Mouse (Mus musculus): ENCODE results near the gene Npas3. TPM values are rescaled to one million over a fixed set of nuclear protein-coding genes. Genes with fewer than 3 reads are reported as not detected.
A peak's percentile ranks its signal among the peaks of the same experiment; 100 is the strongest.

The Npas3 gene
- polyA plus RNA-seq, 1 experiment from 2014 or later = 3.7 TPM

- H3K9ac ChIP-seq (ENCODE audit: low read length) = no peak overlapping the region
- no peak overlapping the region for H3K4me2 ChIP-seq (ENCODE audit: low read length)
- no peak overlapping the region for H3K27ac ChIP-seq (ENCODE audit: low read depth)
- no peaks in the 10 kb centered on the region for H3K9me3 ChIP-seq (ENCODE audit: control insufficient read depth, low read length)
- no peaks in the 10 kb centered on the region for H3K4me1 ChIP-seq (replicated peaks; ENCODE audit: control insufficient read depth, insufficient read depth, low read length)
- WGBS = 76% methylated on average over 7 of the region's 7 CpGs
- no peaks in the 10 kb centered on the region for H3K27me3 ChIP-seq (replicated peaks; ENCODE audit: control insufficient read depth, insufficient read depth, low read length)
- H3K4me3 ChIP-seq (ENCODE audit: low read depth, low read length) = no peak overlapping the region
- no peak for DNase-seq (ENCODE audit: low spot score)
- no peak for ATAC-seq (replicated peaks; ENCODE audit: low FRiP score, low TSS enrichment, low read depth)
- H3K36me3 ChIP-seq (ENCODE audit: control insufficient read depth, insufficient read depth, low read length) = no peaks in the 10 kb centered on the region
Measured at GRCm38 (mm10) chr12:53802381-53802780, 553.9 kb downstream of the Npas3 start.

- Histone ChIP-seq H3K4me2 (ENCODE audit: low read length) (no peak overlapping the region), H3K9ac (ENCODE audit: low read length) (no peak overlapping the region), H3K27me3 (replicated peaks; ENCODE audit: control insufficient read depth, insufficient read depth, low read length) (no peaks in the 10 kb centered on the region), H3K4me1 (replicated peaks; ENCODE audit: control insufficient read depth, insufficient read depth, low read length) (peaks cover 8% of the 10 kb centered on the region), H3K9me3 (ENCODE audit: control insufficient read depth, low read length) (no peaks in the 10 kb centered on the region), H3K4me3 (ENCODE audit: low read depth, low read length) (no peak overlapping the region), H3K27ac (ENCODE audit: low read depth) (no peak overlapping the region), H3K36me3 (ENCODE audit: control insufficient read depth, insufficient read depth, low read length) (no peaks in the 10 kb centered on the region)
- DNase-seq (ENCODE audit: low spot score) (no peak), ATAC-seq (replicated peaks; ENCODE audit: low FRiP score, low TSS enrichment, low read depth) (no peak)
- WGBS = 90% methylated on average over 2 of the region's 2 CpGs
Measured at GRCm38 (mm10) chr12:53810081-53810480, 561.6 kb downstream of the Npas3 start.

GRCm38 (mm10) chr12:53814291-53814690, 565.8 kb downstream of the Npas3 start:
- Histone ChIP-seq H3K27me3 (replicated peaks; ENCODE audit: control insufficient read depth, insufficient read depth, low read length) (no peaks in the 10 kb centered on the region), H3K4me2 (ENCODE audit: low read length) (no peak overlapping the region), H3K36me3 (ENCODE audit: control insufficient read depth, insufficient read depth, low read length) (no peaks in the 10 kb centered on the region), H3K9me3 (ENCODE audit: control insufficient read depth, low read length) (no peaks in the 10 kb centered on the region), H3K9ac (ENCODE audit: low read length) (no peak overlapping the region), H3K4me1 (replicated peaks; ENCODE audit: control insufficient read depth, insufficient read depth, low read length) (peaks cover 13% of the 10 kb centered on the region), H3K27ac (ENCODE audit: low read depth) (no peak overlapping the region), H3K4me3 (ENCODE audit: low read depth, low read length) (no peak overlapping the region)
- DNase-seq (ENCODE audit: low spot score) (no peak), ATAC-seq (replicated peaks; ENCODE audit: low FRiP score, low TSS enrichment, low read depth) (no peak)
- 82% methylated on average over 7 of the region's 7 CpGs for WGBS

GRCm38 (mm10) chr12:53819982-53820381, 571.5 kb downstream of the Npas3 start:
- H3K4me3 ChIP-seq (ENCODE audit: low read depth, low read length) = no peak overlapping the region
- no peaks in the 10 kb centered on the region for H3K27me3 ChIP-seq (replicated peaks; ENCODE audit: control insufficient read depth, insufficient read depth, low read length)
- H3K36me3 ChIP-seq (ENCODE audit: control insufficient read depth, insufficient read depth, low read length) = no peaks in the 10 kb centered on the region
- no peak overlapping the region for H3K9ac ChIP-seq (ENCODE audit: low read length)
- H3K9me3 ChIP-seq (ENCODE audit: control insufficient read depth, low read length) = no peaks in the 10 kb centered on the region
- 88% methylated on average over 4 of the region's 4 CpGs for WGBS
- ATAC-seq (replicated peaks; ENCODE audit: low FRiP score, low TSS enrichment, low read depth) = no peak
- peaks cover 15% of the 10 kb centered on the region for H3K4me1 ChIP-seq (replicated peaks; ENCODE audit: control insufficient read depth, insufficient read depth, low read length)
- DNase-seq (ENCODE audit: low spot score) = no peak
- no peak overlapping the region for H3K27ac ChIP-seq (ENCODE audit: low read depth)
- no peak overlapping the region for H3K4me2 ChIP-seq (ENCODE audit: low read length)

- Histone ChIP-seq H3K36me3 (ENCODE audit: control insufficient read depth, insufficient read depth, low read length) (no peaks in the 10 kb centered on the region), H3K4me2 (ENCODE audit: low read length) (no peak overlapping the region), H3K27me3 (replicated peaks; ENCODE audit: control insufficient read depth, insufficient read depth, low read length) (no peaks in the 10 kb centered on the region), H3K4me1 (replicated peaks; ENCODE audit: control insufficient read depth, insufficient read depth, low read length) (peaks cover 15% of the 10 kb centered on the region), H3K4me3 (ENCODE audit: low read depth, low read length) (no peak overlapping the region), H3K27ac (ENCODE audit: low read depth) (no peak overlapping the region), H3K9ac (ENCODE audit: low read length) (no peak overlapping the region), H3K9me3 (ENCODE audit: control insufficient read depth, low read length) (no peaks in the 10 kb centered on the region)
- DNase-seq (ENCODE audit: low spot score) = no peak
- WGBS = 28% methylated on average over 4 of the region's 4 CpGs
- ATAC-seq (replicated peaks; ENCODE audit: low FRiP score, low TSS enrichment, low read depth) = no peak
Measured at GRCm38 (mm10) chr12:53822881-53823280, 574.4 kb downstream of the Npas3 start.

GRCm38 (mm10) chr12:53825251-53825650, 576.8 kb downstream of the Npas3 start:
- Histone ChIP-seq H3K4me1 (replicated peaks; ENCODE audit: control insufficient read depth, insufficient read depth, low read length) (peaks cover 10% of the 10 kb centered on the region), H3K27ac (ENCODE audit: low read depth) (no peak overlapping the region), H3K9ac (ENCODE audit: low read length) (no peak overlapping the region), H3K36me3 (ENCODE audit: control insufficient read depth, insufficient read depth, low read length) (no peaks in the 10 kb centered on the region), H3K9me3 (ENCODE audit: control insufficient read depth, low read length) (no peaks in the 10 kb centered on the region), H3K4me3 (ENCODE audit: low read depth, low read length) (no peak overlapping the region), H3K27me3 (replicated peaks; ENCODE audit: control insufficient read depth, insufficient read depth, low read length) (no peaks in the 10 kb centered on the region), H3K4me2 (ENCODE audit: low read length) (no peak overlapping the region)
- ATAC-seq (replicated peaks; ENCODE audit: low FRiP score, low TSS enrichment, low read depth) = no peak
- no peak for DNase-seq (ENCODE audit: low spot score)

GRCm38 (mm10) chr12:53825898-53826605, 577.6 kb downstream of the Npas3 start:
- no peaks in the 10 kb centered on the region for H3K27me3 ChIP-seq (replicated peaks; ENCODE audit: control insufficient read depth, insufficient read depth, low read length)
- peaks cover 10% of the 10 kb centered on the region for H3K4me1 ChIP-seq (replicated peaks; ENCODE audit: control insufficient read depth, insufficient read depth, low read length)
- no peaks in the 10 kb centered on the region for H3K36me3 ChIP-seq (ENCODE audit: control insufficient read depth, insufficient read depth, low read length)
- H3K27ac ChIP-seq (ENCODE audit: low read depth) = no peak overlapping the region
- ATAC-seq (replicated peaks; ENCODE audit: low FRiP score, low TSS enrichment, low read depth) = no peak
- H3K9ac ChIP-seq (ENCODE audit: low read length) = no peak overlapping the region
- H3K9me3 ChIP-seq (ENCODE audit: control insufficient read depth, low read length) = no peaks in the 10 kb centered on the region
- H3K4me3 ChIP-seq (ENCODE audit: low read depth, low read length) = no peak overlapping the region
- peak; percentile 49 for DNase-seq (ENCODE audit: low spot score)
- no peak overlapping the region for H3K4me2 ChIP-seq (ENCODE audit: low read length)
- 60% methylated on average over 12 of the region's 12 CpGs for WGBS

GRCm38 (mm10) chr12:53826812-53827211, 578.3 kb downstream of the Npas3 start:
- H3K4me2 ChIP-seq (ENCODE audit: low read length) = no peak overlapping the region

GRCm38 (mm10) chr12:53832590-53832989, 584.1 kb downstream of the Npas3 start:
- Histone ChIP-seq H3K4me2 (ENCODE audit: low read length) (no peak overlapping the region), H3K27ac (ENCODE audit: low read depth) (no peak overlapping the region), H3K27me3 (replicated peaks; ENCODE audit: control insufficient read depth, insufficient read depth, low read length) (no peaks in the 10 kb centered on the region), H3K36me3 (ENCODE audit: control insufficient read depth, insufficient read depth, low read length) (no peaks in the 10 kb centered on the region), H3K9me3 (ENCODE audit: control insufficient read depth, low read length) (no peaks in the 10 kb centered on the region), H3K9ac (ENCODE audit: low read length) (no peak overlapping the region), H3K4me3 (ENCODE audit: low read depth, low read length) (no peak overlapping the region), H3K4me1 (replicated peaks; ENCODE audit: control insufficient read depth, insufficient read depth, low read length) (peaks cover 4% of the 10 kb centered on the region; the same call in 1 of the 2 replicates)
- DNase-seq (ENCODE audit: low spot score) (no peak), ATAC-seq (replicated peaks; ENCODE audit: low FRiP score, low TSS enrichment, low read depth) (no peak)
- 49% methylated on average over 6 of the region's 6 CpGs for WGBS

More at GRCm38 (mm10) chr12:53826812-53827211, 578.3 kb downstream of the Npas3 start:
- Histone ChIP-seq H3K9me3 (ENCODE audit: control insufficient read depth, low read length) (no peaks in the 10 kb centered on the region), H3K27ac (ENCODE audit: low read depth) (no peak overlapping the region), H3K4me3 (ENCODE audit: low read depth, low read length) (no peak overlapping the region), H3K36me3 (ENCODE audit: control insufficient read depth, insufficient read depth, low read length) (no peaks in the 10 kb centered on the region), H3K9ac (ENCODE audit: low read length) (no peak overlapping the region), H3K4me1 (replicated peaks; ENCODE audit: control insufficient read depth, insufficient read depth, low read length) (peaks cover 10% of the 10 kb centered on the region), H3K27me3 (replicated peaks; ENCODE audit: control insufficient read depth, insufficient read depth, low read length) (no peaks in the 10 kb centered on the region)
- DNase-seq (ENCODE audit: low spot score) (no peak), ATAC-seq (replicated peaks; ENCODE audit: low FRiP score, low TSS enrichment, low read depth) (no peak)
- WGBS = 54% methylated on average over 3 of the region's 3 CpGs

Data from intestine, embryonic 14.5 days (tissue).